Mouse (Mus musculus): ENCODE results near the gene 4930544D05Rik. TPM values are rescaled to one million over a fixed set of nuclear protein-coding genes. Genes with fewer than 3 reads are reported as not detected.

4930544D05Rik gene
- polyA plus RNA-seq, 1 experiment from 2014 or later: not detected

DNA sequence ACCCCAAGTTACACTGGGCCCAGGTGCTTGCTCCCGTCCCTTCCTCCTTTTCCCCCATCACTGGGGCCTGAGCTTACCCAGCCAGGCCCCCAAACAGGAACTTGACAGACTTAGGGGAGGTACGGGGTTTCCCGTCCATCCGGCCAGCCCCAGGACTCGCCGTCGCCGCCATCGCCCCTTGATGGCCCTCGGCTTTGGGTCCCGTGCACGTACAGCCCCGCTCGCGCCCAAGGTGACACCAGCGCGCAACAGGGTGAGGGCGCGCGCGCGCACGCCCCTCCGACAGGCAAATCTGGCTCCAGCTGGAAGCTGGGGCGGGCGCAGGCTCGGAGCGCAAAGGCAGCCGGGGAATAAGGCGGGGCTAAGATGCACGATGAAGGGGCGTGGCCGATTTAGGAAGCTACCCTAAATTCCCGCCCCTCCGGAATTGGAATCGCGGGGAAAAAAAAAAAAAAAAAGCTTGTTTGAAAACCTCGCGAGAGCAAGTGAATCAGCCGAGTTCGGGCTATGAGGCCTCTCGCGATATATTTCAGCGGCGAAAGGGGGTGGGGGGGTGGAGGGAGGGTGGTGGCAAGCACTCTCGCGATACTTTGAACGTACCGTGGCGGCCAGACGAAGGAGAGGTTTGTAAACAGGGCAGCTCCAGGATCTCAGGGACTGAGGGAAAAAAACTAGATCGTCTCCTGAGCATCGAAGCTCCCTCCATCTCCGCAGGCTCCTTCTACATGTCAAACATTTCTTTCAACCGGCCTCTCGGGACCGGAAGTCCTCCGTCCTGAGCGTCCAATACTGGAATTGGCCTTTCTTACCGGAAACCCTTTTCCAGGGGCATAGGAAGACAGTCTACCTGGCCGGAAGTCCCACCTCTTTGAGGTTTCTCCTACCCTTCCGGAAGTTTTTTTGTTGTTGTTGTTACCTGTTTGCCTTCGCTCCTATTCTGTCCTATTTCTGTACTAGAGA is 31.3 kb downstream of the 4930544D05Rik start, which contains the start of the genes Rnf167 and Slc25a11:
Gene Rnf167, plus strand, starts transcription at position 545 of the 960 bp plus-strand sequence.
Gene Slc25a11, minus strand, starts transcription at position 789 of the 960 bp plus-strand sequence.
- peak; percentile 92 for ATAC-seq (replicated peaks)
- peaks cover 36% of the 10 kb centered on the region for H3K36me3 ChIP-seq (replicated peaks)

DNA sequence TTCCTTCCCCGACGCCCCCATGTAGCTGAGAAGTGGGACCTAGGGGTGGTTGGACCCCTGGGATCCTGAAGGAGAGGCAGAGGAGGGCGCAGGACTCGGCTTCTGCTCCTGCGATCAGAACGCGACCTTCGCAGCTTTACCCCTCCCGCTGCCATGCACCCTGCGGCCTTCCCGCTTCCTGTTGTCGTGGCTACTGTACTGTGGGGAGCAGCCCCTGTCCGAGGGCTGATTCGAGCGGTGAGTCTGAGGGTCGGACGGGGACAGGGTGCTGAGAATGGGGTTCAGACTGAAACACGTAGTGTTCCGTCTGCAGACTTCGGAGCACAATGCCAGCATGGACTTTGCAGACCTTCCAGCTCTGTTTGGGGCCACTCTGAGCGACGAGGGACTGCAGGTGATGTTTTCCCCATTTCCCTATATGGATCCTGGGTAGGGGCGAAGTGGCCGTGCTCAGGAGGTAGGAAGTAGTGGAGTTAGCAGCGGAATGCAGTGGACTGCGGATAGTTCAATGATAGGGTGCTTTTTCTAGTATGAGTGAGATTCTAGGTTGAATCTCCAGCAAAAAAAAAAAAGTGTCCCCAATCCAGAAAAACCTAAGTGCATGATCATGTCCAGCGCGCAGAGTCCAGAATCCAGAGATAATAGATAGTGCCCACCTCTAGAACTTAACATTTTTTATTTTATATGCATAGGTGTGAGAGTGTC is 32.2 kb downstream of the 4930544D05Rik start:
- H3K4me2 ChIP-seq: peak overlapping the region; percentile 97
- H3K27me3 ChIP-seq (replicated peaks): no peaks in the 10 kb centered on the region
- no peaks in the 10 kb centered on the region for H3K9me3 ChIP-seq
- peaks cover 42% of the 10 kb centered on the region for H3K36me3 ChIP-seq (replicated peaks)
- H3K4me1 ChIP-seq: peaks cover 49% of the 10 kb centered on the region
- peak overlapping the region; percentile 95 for H3K27ac ChIP-seq
- 6% methylated on average over 28 of the region's 28 CpGs for WGBS
- ATAC-seq (replicated peaks): peak; percentile 27
- H3K4me3 ChIP-seq: peak overlapping the region; percentile 80
- peak overlapping the region; percentile 67 for H3K9ac ChIP-seq

More for the DNA sequence above, 31.3 kb downstream of the 4930544D05Rik start, which contains the start of the genes Rnf167 and Slc25a11:
- Histone ChIP-seq H3K9ac (peak within 1 kb of the TSS; percentile 85), H3K9me3 (no peaks in the 10 kb centered on the region), H3K27me3 (replicated peaks) (no peaks in the 10 kb centered on the region), H3K4me2 (peak within 1 kb of the TSS; percentile 97), H3K4me3 (peak within 1 kb of the TSS; percentile 80), H3K27ac (peak within 1 kb of the TSS; percentile 95), H3K4me1 (peaks cover 40% of the 10 kb centered on the region)
- WGBS: 0% methylated on average over 63 of the region's 63 CpGs

DNA sequence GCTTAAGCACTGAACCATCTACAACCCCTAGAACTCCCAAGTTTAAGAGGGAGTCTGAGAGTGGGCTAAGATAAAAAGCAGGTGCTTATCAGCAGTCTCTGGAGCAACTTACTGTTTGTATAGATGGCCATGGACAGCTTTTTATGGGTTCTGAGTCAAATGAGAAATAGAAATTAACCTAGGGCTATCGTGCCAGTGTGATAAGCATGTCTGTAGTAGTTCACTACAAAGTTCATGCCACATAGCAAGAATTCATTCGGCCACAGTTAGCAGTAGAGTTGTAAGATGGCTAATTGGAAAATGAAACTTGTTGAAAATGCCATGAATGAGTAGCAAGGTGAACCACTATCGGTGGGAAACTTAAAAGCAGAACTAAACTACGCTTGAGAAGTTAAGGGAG is 32.9 kb downstream of the 4930544D05Rik start:
- peaks cover 54% of the 10 kb centered on the region for H3K4me1 ChIP-seq
- no peaks in the 10 kb centered on the region for H3K27me3 ChIP-seq (replicated peaks)
- peak overlapping the region; percentile 80 for H3K4me3 ChIP-seq
- WGBS: 87% methylated on average over 4 of the region's 4 CpGs
- peaks cover 39% of the 10 kb centered on the region for H3K36me3 ChIP-seq (replicated peaks)
- 0 out of 2 replicates have a peak overlapping the region, but pooled peaks have one; percentile 67 for H3K9ac ChIP-seq
- H3K4me2 ChIP-seq: peak overlapping the region; percentile 97
- H3K27ac ChIP-seq: no peak overlapping the region
- H3K9me3 ChIP-seq: no peaks in the 10 kb centered on the region
- no peak for ATAC-seq (replicated peaks)

DNA sequence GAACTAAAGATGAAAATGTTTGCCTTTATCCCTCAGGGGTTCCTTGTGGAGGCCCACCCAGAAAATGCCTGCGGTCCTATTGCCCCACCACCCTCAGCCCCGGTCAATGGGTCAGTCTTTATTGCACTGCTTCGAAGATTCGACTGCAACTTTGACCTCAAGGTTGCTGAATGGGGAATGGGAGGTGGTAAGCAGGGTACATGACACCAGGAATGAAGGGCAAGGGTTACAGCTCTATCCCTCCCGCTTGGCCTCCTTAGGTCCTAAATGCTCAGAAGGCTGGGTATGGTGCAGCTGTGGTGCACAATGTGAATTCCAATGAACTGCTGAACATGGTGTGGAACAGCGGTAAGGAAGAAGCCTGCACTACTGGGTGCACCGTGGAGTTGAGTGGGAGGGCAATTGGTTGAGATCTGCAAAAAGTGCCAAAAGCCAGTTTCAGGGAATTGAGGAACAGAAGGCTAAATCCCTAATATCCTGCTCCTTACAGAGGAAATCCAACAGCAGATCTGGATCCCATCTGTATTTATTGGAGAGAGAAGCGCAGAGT is 33.6 kb downstream of the 4930544D05Rik start:
- H3K4me1 ChIP-seq: peaks cover 54% of the 10 kb centered on the region
- no peak overlapping the region for H3K9ac ChIP-seq
- H3K4me3 ChIP-seq: no peak overlapping the region
- WGBS: 85% methylated on average over 8 of the region's 8 CpGs
- peaks cover 36% of the 10 kb centered on the region for H3K36me3 ChIP-seq (replicated peaks)
- H3K4me2 ChIP-seq: no peak overlapping the region
- no peaks in the 10 kb centered on the region for H3K27me3 ChIP-seq (replicated peaks)
- no peak overlapping the region for H3K27ac ChIP-seq
- no peaks in the 10 kb centered on the region for H3K9me3 ChIP-seq
- no peak for ATAC-seq (replicated peaks)

DNA sequence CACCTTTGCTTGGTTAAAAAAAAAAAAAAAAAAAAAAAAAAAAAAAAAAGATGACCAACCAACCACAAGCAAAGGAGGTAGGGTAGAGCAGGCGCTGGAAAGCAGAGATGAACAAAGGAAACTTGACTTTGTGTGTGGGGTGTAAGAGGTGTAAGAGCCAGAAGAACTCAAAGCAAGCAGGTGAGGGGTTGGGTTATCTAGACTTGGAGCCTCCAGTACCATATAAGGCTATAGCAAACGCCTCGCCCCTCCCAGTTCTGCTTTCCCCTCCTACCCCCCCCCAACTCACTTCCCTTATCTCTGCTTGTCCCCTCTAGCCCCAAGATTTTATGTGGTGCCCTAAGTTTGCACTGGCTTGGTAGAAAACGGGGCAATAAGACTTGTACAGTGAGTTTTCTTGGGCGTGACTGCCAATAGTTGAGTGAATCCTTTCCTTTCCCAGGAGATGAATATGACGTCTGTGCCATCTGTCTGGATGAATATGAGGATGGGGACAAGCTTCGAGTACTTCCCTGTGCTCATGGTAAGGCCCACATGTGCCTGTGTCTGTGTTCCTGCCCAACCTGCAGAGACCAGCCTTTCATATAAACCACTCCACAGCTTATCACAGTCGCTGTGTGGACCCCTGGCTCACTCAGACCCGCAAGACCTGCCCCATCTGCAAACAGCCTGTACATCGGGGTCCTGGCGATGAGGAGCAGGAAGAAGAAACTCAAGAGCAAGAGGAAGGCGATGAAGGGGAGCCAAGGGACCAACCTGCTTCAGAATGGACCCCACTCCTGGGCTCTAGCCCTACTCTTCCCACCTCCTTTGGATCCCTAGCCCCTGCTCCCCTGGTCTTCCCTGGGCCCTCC is 34.9 kb downstream of the 4930544D05Rik start:
- H3K9me3 ChIP-seq: no peaks in the 10 kb centered on the region
- H3K36me3 ChIP-seq (replicated peaks): peaks cover 31% of the 10 kb centered on the region
- no peak overlapping the region for H3K27ac ChIP-seq
- peaks cover 52% of the 10 kb centered on the region for H3K4me1 ChIP-seq
- no peak overlapping the region for H3K9ac ChIP-seq
- no peaks in the 10 kb centered on the region for H3K27me3 ChIP-seq (replicated peaks)
- 82% methylated on average over 12 of the region's 12 CpGs for WGBS
- no peak overlapping the region for H3K4me3 ChIP-seq
- ATAC-seq (replicated peaks): no peak
- H3K4me2 ChIP-seq: no peak overlapping the region

DNA sequence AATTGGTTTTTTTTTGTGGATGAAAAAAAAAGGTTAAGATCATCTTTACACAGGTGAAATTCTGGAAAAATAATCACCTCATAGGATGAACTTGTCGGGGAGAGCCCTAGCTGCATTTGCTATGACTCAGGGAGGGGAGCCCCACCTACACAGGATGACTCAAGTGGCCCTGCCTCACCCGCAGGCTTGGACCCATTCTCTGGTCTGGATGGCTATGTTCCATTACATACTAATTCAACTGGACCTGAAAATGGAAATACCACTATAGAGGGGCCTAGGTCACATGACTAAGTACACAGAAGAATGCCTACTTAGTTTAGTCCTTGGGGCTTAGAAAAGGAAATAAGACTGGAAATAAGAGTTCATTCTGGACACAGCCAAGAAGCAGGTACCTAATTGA is 35.7 kb downstream of the 4930544D05Rik start:
- no peak overlapping the region for H3K27ac ChIP-seq
- peaks cover 52% of the 10 kb centered on the region for H3K4me1 ChIP-seq
- H3K36me3 ChIP-seq (replicated peaks): peaks cover 31% of the 10 kb centered on the region
- no peak overlapping the region for H3K9ac ChIP-seq
- H3K27me3 ChIP-seq (replicated peaks): no peaks in the 10 kb centered on the region
- H3K9me3 ChIP-seq: no peaks in the 10 kb centered on the region
- WGBS: 81% methylated on average over 2 of the region's 2 CpGs
- no peak overlapping the region for H3K4me3 ChIP-seq
- no peak for ATAC-seq (replicated peaks)
- no peak overlapping the region for H3K4me2 ChIP-seq

DNA sequence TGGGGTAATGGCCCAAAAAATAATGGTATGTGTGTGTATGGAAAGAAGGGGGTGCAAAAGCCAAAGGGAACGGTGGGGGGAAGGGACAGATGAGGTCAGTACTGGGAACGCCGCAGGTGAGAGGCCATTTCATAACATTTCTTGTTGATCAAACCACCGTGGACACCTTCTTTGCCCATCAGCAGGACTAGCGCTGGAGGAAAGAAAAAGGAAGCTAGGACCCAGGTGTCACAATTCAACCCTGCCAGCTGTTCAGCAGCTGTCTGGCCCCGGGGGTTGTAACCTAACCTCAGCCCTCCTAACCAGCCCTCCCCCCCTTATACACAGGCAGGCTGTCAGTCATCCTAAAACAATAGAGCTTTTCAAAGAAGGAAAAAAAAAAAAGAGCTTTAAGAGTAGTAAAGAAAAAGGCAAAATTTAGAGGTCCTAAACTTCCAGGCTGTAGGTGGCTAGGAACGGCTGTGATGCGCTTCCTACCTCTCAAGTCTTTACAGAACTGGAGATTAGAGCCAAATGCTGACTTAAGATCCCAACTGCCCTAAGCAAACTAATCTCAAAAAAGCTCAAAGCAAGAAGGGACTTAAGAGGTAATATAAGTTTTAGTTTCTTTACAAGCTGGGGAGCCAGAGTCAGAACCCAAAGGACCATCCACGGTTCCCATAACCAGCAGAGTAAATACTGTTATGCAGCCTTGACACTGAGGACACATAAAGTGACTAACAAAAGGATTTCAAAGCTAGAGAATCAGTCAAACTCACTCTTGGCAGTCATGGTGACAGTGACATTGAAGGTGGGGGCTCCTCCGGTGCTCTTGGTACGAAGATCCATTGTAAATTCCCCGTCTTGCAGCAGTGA is 36.6 kb downstream of the 4930544D05Rik start:
- peaks cover 31% of the 10 kb centered on the region for H3K36me3 ChIP-seq (replicated peaks)
- peak overlapping the region; percentile 93 for H3K4me2 ChIP-seq
- H3K27ac ChIP-seq: no peak overlapping the region
- WGBS: 71% methylated on average over 12 of the region's 12 CpGs
- H3K9ac ChIP-seq: no peak overlapping the region
- 0 out of 2 replicates have a peak, but pooled peaks cover 2% of the 10 kb centered on the region for H3K27me3 ChIP-seq (replicated peaks)
- no peak for ATAC-seq (replicated peaks)
- no peaks in the 10 kb centered on the region for H3K9me3 ChIP-seq
- peak overlapping the region; percentile 99 for H3K4me3 ChIP-seq
- peaks cover 54% of the 10 kb centered on the region for H3K4me1 ChIP-seq

DNA sequence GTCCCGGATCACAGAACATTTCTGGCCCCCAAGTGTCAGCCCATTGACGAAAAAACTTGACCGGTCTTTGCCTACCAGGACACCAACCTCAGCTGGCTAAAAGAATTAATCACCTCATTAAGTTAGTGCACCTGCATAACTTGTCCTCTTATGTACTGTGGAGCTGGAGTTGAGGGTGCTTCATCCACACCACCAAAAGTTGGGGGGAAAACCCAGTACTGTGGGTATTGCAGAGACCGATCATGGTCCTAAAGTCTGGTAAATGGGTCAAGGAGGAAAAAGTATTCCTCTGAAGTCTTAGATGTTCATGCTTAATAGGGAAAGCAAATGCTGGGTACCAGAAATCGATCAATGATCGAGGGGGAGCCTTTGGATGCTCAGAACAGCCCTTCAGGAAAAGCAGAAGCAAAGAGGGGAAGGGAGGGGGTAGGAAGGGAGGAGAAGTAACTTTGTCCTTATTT is 37.3 kb downstream of the 4930544D05Rik start:
- H3K9me3 ChIP-seq: no peaks in the 10 kb centered on the region
- peak overlapping the region; percentile 97 for H3K27ac ChIP-seq
- peak overlapping the region; percentile 99; the same call in 1 of the 2 replicates for H3K9ac ChIP-seq
- WGBS: 60% methylated on average over 6 of the region's 6 CpGs
- peak overlapping the region; percentile 93 for H3K4me2 ChIP-seq
- H3K4me1 ChIP-seq: peaks cover 52% of the 10 kb centered on the region
- peaks cover 31% of the 10 kb centered on the region for H3K36me3 ChIP-seq (replicated peaks)
- ATAC-seq (replicated peaks): no peak
- 0 out of 2 replicates have a peak, but pooled peaks cover 2% of the 10 kb centered on the region for H3K27me3 ChIP-seq (replicated peaks)
- H3K4me3 ChIP-seq: peak overlapping the region; percentile 99

DNA sequence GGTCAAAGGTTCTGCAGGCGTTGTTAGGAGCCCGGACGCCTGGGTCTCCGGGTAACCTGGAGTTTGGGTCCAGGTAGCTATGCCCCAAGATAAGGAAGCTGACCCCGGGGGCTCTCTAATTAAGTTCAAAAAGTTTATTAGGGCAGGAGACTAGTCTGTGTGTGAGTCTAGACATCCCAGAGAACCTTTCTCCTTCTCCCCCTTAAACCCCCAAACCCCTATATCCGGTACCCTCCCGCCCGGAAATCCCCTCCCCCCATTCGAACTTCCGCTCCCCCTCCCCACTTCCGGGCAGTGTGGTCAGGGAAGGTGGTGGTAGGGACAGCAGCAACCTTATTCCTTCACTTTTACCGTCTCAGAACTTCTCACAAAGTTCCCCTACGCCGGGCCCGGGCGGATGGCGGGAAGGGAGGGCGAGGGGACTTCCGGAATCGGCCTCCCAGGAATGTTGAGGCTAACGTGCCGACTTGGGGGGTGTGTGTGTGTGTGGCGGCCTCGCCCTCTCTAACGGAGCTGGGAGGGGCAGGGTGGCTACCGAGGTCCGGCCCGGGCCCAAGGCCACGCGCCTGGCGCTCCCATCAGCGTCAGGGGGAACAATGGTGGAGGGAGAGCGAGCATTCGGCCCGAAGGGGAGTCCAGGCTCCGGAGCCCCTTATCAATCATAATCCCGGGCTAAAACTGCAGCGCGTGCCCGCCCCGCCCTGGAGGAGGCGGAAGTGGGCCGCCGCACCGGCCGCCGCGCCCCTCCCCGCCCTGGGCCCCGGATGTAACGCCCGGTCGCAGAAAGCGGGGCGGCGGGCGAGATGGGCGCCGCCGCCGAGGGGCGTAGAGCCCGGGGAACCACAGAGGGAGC is 37.9 kb downstream of the 4930544D05Rik start:
- peak overlapping the region; percentile 99 for H3K4me3 ChIP-seq
- peak; percentile 61 for ATAC-seq (replicated peaks)
- peaks cover 31% of the 10 kb centered on the region for H3K36me3 ChIP-seq (replicated peaks)
- no peaks in the 10 kb centered on the region for H3K9me3 ChIP-seq
- under 1% methylated on average over 62 of the region's 63 CpGs for WGBS
- peak overlapping the region; percentile 99 for H3K9ac ChIP-seq
- peak overlapping the region; percentile 93 for H3K4me2 ChIP-seq
- peaks cover 45% of the 10 kb centered on the region for H3K4me1 ChIP-seq
- H3K27ac ChIP-seq: peak overlapping the region; percentile 97
- 0 out of 2 replicates have a peak, but pooled peaks cover 2% of the 10 kb centered on the region for H3K27me3 ChIP-seq (replicated peaks)
